Mouse (Mus musculus) thymus, postnatal 10 days (tissue): Measurements from ENCODE around the gene Kdm4a.

Experiments
- DNase-seq, 2 experiments: peaks; one replicate each; pipeline ENCODE4 v3.0.0; 2021; ENCODE audit warnings: low spot score in 2 of 2

Kdm4a gene

GRCm38 (mm10) chr4:118179467-118180300 is at the start of gene Kdm4a:
Gene Kdm4a, minus strand, starts transcription at chr4:118180043.
- peak; percentile 87 to 91 for DNase-seq

GRCm38 (mm10) chr4:118229035-118229770 is 49.4 kb upstream of the Kdm4a start:
- no peak for DNase-seq

- DNase-seq = no peak
These were observed 47.6 kb upstream of the Kdm4a start for GRCm38 (mm10) chr4:118227398-118227797.

- no peak for DNase-seq
These were observed 41.4 kb upstream of the Kdm4a start for GRCm38 (mm10) chr4:118221261-118221660.

- no peak for DNase-seq
These were observed 40.9 kb upstream of the Kdm4a start for GRCm38 (mm10) chr4:118220756-118221155.

GRCm38 (mm10) chr4:118219487-118219886 is 39.6 kb upstream of the Kdm4a start:
- DNase-seq = no peak

GRCm38 (mm10) chr4:118218521-118218920 is 38.7 kb upstream of the Kdm4a start:
- DNase-seq = no peak

GRCm38 (mm10) chr4:118216726-118217595 is 37.1 kb upstream of the Kdm4a start:
- peak; percentile 49 to 78 for DNase-seq

- no peak for DNase-seq
These were observed 35.0 kb upstream of the Kdm4a start for GRCm38 (mm10) chr4:118214891-118215290.

GRCm38 (mm10) chr4:118206918-118207640 is 27.2 kb upstream of the Kdm4a start:
- no peak for DNase-seq

- DNase-seq = no peak
These were observed 26.1 kb upstream of the Kdm4a start for GRCm38 (mm10) chr4:118205906-118206305.

- DNase-seq = no peak
These were observed 19.2 kb upstream of the Kdm4a start for GRCm38 (mm10) chr4:118199093-118199492.

GRCm38 (mm10) chr4:118198606-118199005 is 18.8 kb upstream of the Kdm4a start:
- no peak for DNase-seq

GRCm38 (mm10) chr4:118196185-118196584 is 16.3 kb upstream of the Kdm4a start:
- DNase-seq = no peak

GRCm38 (mm10) chr4:118180301-118181080 is 648 bp upstream of the Kdm4a start:
- DNase-seq = no peak

- DNase-seq = no peak
These were observed 834 bp downstream of the Kdm4a start for GRCm38 (mm10) chr4:118178952-118179466.

- no peak for DNase-seq
These were observed 7.4 kb downstream of the Kdm4a start for GRCm38 (mm10) chr4:118172461-118172860.

- peak; percentile 18 to 37 for DNase-seq
These were observed 8.8 kb downstream of the Kdm4a start for GRCm38 (mm10) chr4:118171006-118171405.

GRCm38 (mm10) chr4:118162123-118162522 is 17.7 kb downstream of the Kdm4a start:
- no peak for DNase-seq

- DNase-seq = no peak
These were observed 22.2 kb downstream of the Kdm4a start for GRCm38 (mm10) chr4:118157666-118158065.
